Mouse (Mus musculus): ENCODE data around the gene Ralgps1. TPM values are rescaled to one million over a fixed set of nuclear protein-coding genes. Genes with fewer than 3 reads are reported as not detected.

Gene Ralgps1
- polyA plus RNA-seq, 1 experiment from 2014 or later: 5.0 TPM

GRCm38 (mm10) chr2:33160326-33160973 is 210.8 kb downstream of the Ralgps1 start:
- no peak for DNase-seq (ENCODE audit: low spot score)
- Histone ChIP-seq H3K9ac (ENCODE audit: low read length) (peak overlapping the region; percentile 23; the same call in 1 of the 2 replicates), H3K36me3 (ENCODE audit: control insufficient read depth, insufficient read depth, low read length) (no peaks in the 10 kb centered on the region), H3K4me1 (ENCODE audit: control insufficient read depth, insufficient read depth, low read length) (peaks cover 25% of the 10 kb centered on the region), H3K27ac (replicated peaks; ENCODE audit: low read depth, low read length) (peak overlapping the region; percentile 77), H3K27me3 (ENCODE audit: control insufficient read depth, insufficient read depth, low read length) (no peaks in the 10 kb centered on the region), H3K4me3 (ENCODE audit: low read depth, low read length) (no peak overlapping the region), H3K9me3 (ENCODE audit: control insufficient read depth, low read length) (no peaks in the 10 kb centered on the region), H3K4me2 (ENCODE audit: low read depth, severe bottlenecking) (no peak overlapping the region)
- no peak for ATAC-seq (ENCODE audit: insufficient number of reproducible peaks, low FRiP score, low TSS enrichment, low read depth)
- WGBS: 61% methylated on average over 12 of the region's 12 CpGs

- no peak overlapping the region for H3K4me3 ChIP-seq (ENCODE audit: low read depth, low read length)
- H3K9ac ChIP-seq (ENCODE audit: low read length): no peak overlapping the region
Observed at GRCm38 (mm10) chr2:33159593-33159992, 211.7 kb downstream of the Ralgps1 start.

GRCm38 (mm10) chr2:33158895-33159294 is 212.4 kb downstream of the Ralgps1 start:
- WGBS: 89% methylated on average over 6 of the region's 6 CpGs
- Histone ChIP-seq H3K9me3 (ENCODE audit: control insufficient read depth, low read length) (no peaks in the 10 kb centered on the region), H3K27me3 (ENCODE audit: control insufficient read depth, insufficient read depth, low read length) (no peaks in the 10 kb centered on the region), H3K4me2 (ENCODE audit: low read depth, severe bottlenecking) (no peak overlapping the region), H3K4me1 (ENCODE audit: control insufficient read depth, insufficient read depth, low read length) (peaks cover 17% of the 10 kb centered on the region), H3K36me3 (ENCODE audit: control insufficient read depth, insufficient read depth, low read length) (no peaks in the 10 kb centered on the region), H3K27ac (replicated peaks; ENCODE audit: low read depth, low read length) (no peak overlapping the region), H3K4me3 (ENCODE audit: low read depth, low read length) (no peak overlapping the region), H3K9ac (ENCODE audit: low read length) (no peak overlapping the region)
- ATAC-seq (ENCODE audit: insufficient number of reproducible peaks, low FRiP score, low TSS enrichment, low read depth) (no peak), DNase-seq (ENCODE audit: low spot score) (no peak)

More at GRCm38 (mm10) chr2:33159593-33159992, 211.7 kb downstream of the Ralgps1 start:
- no peaks in the 10 kb centered on the region for H3K27me3 ChIP-seq (ENCODE audit: control insufficient read depth, insufficient read depth, low read length)
- DNase-seq (ENCODE audit: low spot score): no peak
- H3K36me3 ChIP-seq (ENCODE audit: control insufficient read depth, insufficient read depth, low read length): no peaks in the 10 kb centered on the region
- ATAC-seq (ENCODE audit: insufficient number of reproducible peaks, low FRiP score, low TSS enrichment, low read depth): no peak
- peaks cover 17% of the 10 kb centered on the region for H3K4me1 ChIP-seq (ENCODE audit: control insufficient read depth, insufficient read depth, low read length)
- H3K9me3 ChIP-seq (ENCODE audit: control insufficient read depth, low read length): no peaks in the 10 kb centered on the region
- WGBS: 91% methylated on average over 7 of the region's 7 CpGs
- H3K27ac ChIP-seq (replicated peaks; ENCODE audit: low read depth, low read length): 0 out of 2 replicates have a peak overlapping the region, but pooled peaks have one; percentile 77
- H3K4me2 ChIP-seq (ENCODE audit: low read depth, severe bottlenecking): no peak overlapping the region

GRCm38 (mm10) chr2:33156283-33156781 is 215.0 kb downstream of the Ralgps1 start:
- H3K36me3 ChIP-seq (ENCODE audit: control insufficient read depth, insufficient read depth, low read length): no peaks in the 10 kb centered on the region
- ATAC-seq (ENCODE audit: insufficient number of reproducible peaks, low FRiP score, low TSS enrichment, low read depth) (no peak), DNase-seq (ENCODE audit: low spot score) (no peak)
- no peak overlapping the region for H3K27ac ChIP-seq (replicated peaks; ENCODE audit: low read depth, low read length)
- H3K4me2 ChIP-seq (ENCODE audit: low read depth, severe bottlenecking): no peak overlapping the region
- H3K27me3 ChIP-seq (ENCODE audit: control insufficient read depth, insufficient read depth, low read length): no peaks in the 10 kb centered on the region
- H3K4me3 ChIP-seq (ENCODE audit: low read depth, low read length): no peak overlapping the region
- no peak overlapping the region for H3K9ac ChIP-seq (ENCODE audit: low read length)
- peaks cover 8% of the 10 kb centered on the region for H3K4me1 ChIP-seq (ENCODE audit: control insufficient read depth, insufficient read depth, low read length)
- WGBS: 74% methylated on average over 5 of the region's 5 CpGs
- no peaks in the 10 kb centered on the region for H3K9me3 ChIP-seq (ENCODE audit: control insufficient read depth, low read length)

- ATAC-seq (ENCODE audit: insufficient number of reproducible peaks, low FRiP score, low TSS enrichment, low read depth) (no peak; the same call in 1 of the 2 replicates), DNase-seq (ENCODE audit: low spot score) (peak; percentile 88)
- Histone ChIP-seq H3K4me1 (ENCODE audit: control insufficient read depth, insufficient read depth, low read length) (no peaks in the 10 kb centered on the region), H3K36me3 (ENCODE audit: control insufficient read depth, insufficient read depth, low read length) (no peaks in the 10 kb centered on the region), H3K9ac (ENCODE audit: low read length) (no peak overlapping the region), H3K4me3 (ENCODE audit: low read depth, low read length) (no peak overlapping the region), H3K27ac (replicated peaks; ENCODE audit: low read depth, low read length) (no peak overlapping the region), H3K4me2 (ENCODE audit: low read depth, severe bottlenecking) (no peak overlapping the region), H3K27me3 (ENCODE audit: control insufficient read depth, insufficient read depth, low read length) (no peaks in the 10 kb centered on the region), H3K9me3 (ENCODE audit: control insufficient read depth, low read length) (no peaks in the 10 kb centered on the region)
- WGBS: 20% methylated on average over 5 of the region's 5 CpGs
Observed at GRCm38 (mm10) chr2:33154751-33155372, 216.4 kb downstream of the Ralgps1 start.

- no peak for ATAC-seq (ENCODE audit: insufficient number of reproducible peaks, low FRiP score, low TSS enrichment, low read depth)
Observed at GRCm38 (mm10) chr2:33146994-33147393, 224.3 kb downstream of the Ralgps1 start.

GRCm38 (mm10) chr2:33143292-33143691 is 228.0 kb downstream of the Ralgps1 start:
- 73% methylated on average over 2 of the region's 2 CpGs for WGBS
- Histone ChIP-seq H3K4me1 (ENCODE audit: control insufficient read depth, insufficient read depth, low read length) (no peaks in the 10 kb centered on the region), H3K27me3 (ENCODE audit: control insufficient read depth, insufficient read depth, low read length) (no peaks in the 10 kb centered on the region), H3K36me3 (ENCODE audit: control insufficient read depth, insufficient read depth, low read length) (no peaks in the 10 kb centered on the region), H3K27ac (replicated peaks; ENCODE audit: low read depth, low read length) (no peak overlapping the region), H3K9ac (ENCODE audit: low read length) (no peak overlapping the region), H3K4me3 (ENCODE audit: low read depth, low read length) (no peak overlapping the region), H3K9me3 (ENCODE audit: control insufficient read depth, low read length) (no peaks in the 10 kb centered on the region), H3K4me2 (ENCODE audit: low read depth, severe bottlenecking) (no peak overlapping the region)
- ATAC-seq (ENCODE audit: insufficient number of reproducible peaks, low FRiP score, low TSS enrichment, low read depth) (no peak), DNase-seq (ENCODE audit: low spot score) (no peak)

More at GRCm38 (mm10) chr2:33146994-33147393, 224.3 kb downstream of the Ralgps1 start:
- 85% methylated on average over 4 of the region's 4 CpGs for WGBS
- DNase-seq (ENCODE audit: low spot score): no peak
- Histone ChIP-seq H3K4me2 (ENCODE audit: low read depth, severe bottlenecking) (no peak overlapping the region), H3K27ac (replicated peaks; ENCODE audit: low read depth, low read length) (no peak overlapping the region), H3K4me1 (ENCODE audit: control insufficient read depth, insufficient read depth, low read length) (no peaks in the 10 kb centered on the region), H3K27me3 (ENCODE audit: control insufficient read depth, insufficient read depth, low read length) (no peaks in the 10 kb centered on the region), H3K9me3 (ENCODE audit: control insufficient read depth, low read length) (no peaks in the 10 kb centered on the region), H3K36me3 (ENCODE audit: control insufficient read depth, insufficient read depth, low read length) (no peaks in the 10 kb centered on the region), H3K9ac (ENCODE audit: low read length) (no peak overlapping the region), H3K4me3 (ENCODE audit: low read depth, low read length) (no peak overlapping the region)

GRCm38 (mm10) chr2:33138491-33138890 is 232.8 kb downstream of the Ralgps1 start:
- ATAC-seq (ENCODE audit: insufficient number of reproducible peaks, low FRiP score, low TSS enrichment, low read depth) (no peak), DNase-seq (ENCODE audit: low spot score) (no peak)
- Histone ChIP-seq H3K36me3 (ENCODE audit: control insufficient read depth, insufficient read depth, low read length) (no peaks in the 10 kb centered on the region), H3K9me3 (ENCODE audit: control insufficient read depth, low read length) (no peaks in the 10 kb centered on the region), H3K27ac (replicated peaks; ENCODE audit: low read depth, low read length) (no peak overlapping the region), H3K4me1 (ENCODE audit: control insufficient read depth, insufficient read depth, low read length) (no peaks in the 10 kb centered on the region), H3K4me2 (ENCODE audit: low read depth, severe bottlenecking) (no peak overlapping the region), H3K4me3 (ENCODE audit: low read depth, low read length) (no peak overlapping the region), H3K9ac (ENCODE audit: low read length) (no peak overlapping the region), H3K27me3 (ENCODE audit: control insufficient read depth, insufficient read depth, low read length) (no peaks in the 10 kb centered on the region)
- WGBS: 81% methylated on average over 2 of the region's 2 CpGs
